Mouse (Mus musculus): Measurements from ENCODE around the gene Sap30bp. TPM values are rescaled to one million over a fixed set of nuclear protein-coding genes. Genes with fewer than 3 reads are reported as not detected.

Gene Sap30bp
- total RNA-seq, 2 experiments from 2014 or later: 52.6 to 53.4 TPM

Other genes with a start within 250 kb of the Sap30bp start
- 100 to 1,000 TPM; 160 to 186 TPM for gene Grb2, start 224.7 kb upstream of the Sap30bp start, total RNA-seq (2021)
- 10 to 100 TPM; 33.4 to 38.2 TPM for gene Tmem94, start 167.8 kb upstream of the Sap30bp start, total RNA-seq (2021)
- 10 to 100 TPM; 20.5 to 21.6 TPM for gene Caskin2, start 119.6 kb upstream of the Sap30bp start, total RNA-seq (2021)
- 10 to 100 TPM; 16.1 to 22.3 TPM for gene Tsen54, start 118.6 kb upstream of the Sap30bp start, total RNA-seq (2021)
- gene Llgl2, start 109.2 kb upstream of the Sap30bp start, total RNA-seq (2021): 1 to 10 TPM in 1 of 2 experiments, under 1 TPM in 1; 0.73 to 1.0 TPM
- gene Myo15b, start 74.9 kb upstream of the Sap30bp start, total RNA-seq (2021): under 1 TPM; 0.04 to 0.21 TPM
- gene Smim5, start 33.3 kb upstream of the Sap30bp start, total RNA-seq (2021): under 1 TPM; 0.85 to 0.98 TPM
- not detected for gene Smim6, start 21.3 kb upstream of the Sap30bp start, total RNA-seq (2021)
- gene Recql5, start 195 bp downstream of the Sap30bp start, total RNA-seq (2021): 10 to 100 TPM; 21.6 to 25.5 TPM
- gene Itgb4, start 41.4 kb downstream of the Sap30bp start, total RNA-seq (2021): 1 to 10 TPM in 1 of 2 experiments, under 1 TPM in 1; 0.85 to 1.3 TPM
- gene Galk1, start 79.4 kb downstream of the Sap30bp start, total RNA-seq (2021): 10 to 100 TPM; 20.5 to 24.7 TPM
- 100 to 1,000 TPM; 400 to 469 TPM for gene H3f3b, start 94.7 kb downstream of the Sap30bp start, total RNA-seq (2021)
- gene Unk, start 97.0 kb downstream of the Sap30bp start, total RNA-seq (2021): 10 to 100 TPM; 23.9 to 28.1 TPM
- 1 to 10 TPM; 1.3 TPM for gene Unc13d, start 144.7 kb downstream of the Sap30bp start, total RNA-seq (2021)
- gene Wbp2, start 153.7 kb downstream of the Sap30bp start, total RNA-seq (2021): 100 to 1,000 TPM; 199 to 238 TPM
- gene Trim47, start 193.9 kb downstream of the Sap30bp start, total RNA-seq (2021): 1 to 10 TPM; 6.4 to 7.2 TPM
- gene Trim65, start 197.8 kb downstream of the Sap30bp start, total RNA-seq (2021): 1 to 10 TPM; 5.3 to 5.5 TPM
- 10 to 100 TPM; 55.6 to 64.8 TPM for gene Mrpl38, start 205.6 kb downstream of the Sap30bp start, total RNA-seq (2021)
- gene Fbf1, start 234.9 kb downstream of the Sap30bp start, total RNA-seq (2021): 10 to 100 TPM; 84.7 to 94.9 TPM